Comparison of ENCODE assay signal across 24 mouse cellular contexts in genomic region chr14:11928545-11928944, GRCm38 (mm10).
A peak's percentile ranks its signal among the peaks of the same experiment; 100 is the strongest.
DNase-seq lines count a peak whose midpoint lies in the region; ATAC-seq and TF ChIP-seq lines count a peak whose summit lies in the region.
"Had no signal": no experiment of that assay in that cellular context is flagged by ENCODE, and none has a peak within 500 bp of the region (broad histone marks: within the 10 kb centered on the region; RNA-seq: fewer than 3 reads in every experiment).

No protein-coding gene starts in this region.

- H3K36me3 ChIP-seq in embryonic facial prominence, embryonic 11.5 days (replicated peaks; ENCODE audit: control insufficient read depth, insufficient read depth, low read depth, low read length) = no peaks in the 10 kb centered on the region
- no peaks in the 10 kb centered on the region; the same call in 1 of the 2 replicates for H3K36me3 ChIP-seq in embryonic facial prominence, embryonic 10.5 days (replicated peaks)
- H3K36me3 ChIP-seq in lung, postnatal 0 days (ENCODE audit: insufficient read depth, low read length) = no peaks in the 10 kb centered on the region
- H3K36me3 ChIP-seq in stomach, embryonic 16.5 days (ENCODE audit: control insufficient read depth, insufficient read depth, low read length) = no peaks in the 10 kb centered on the region
- no peaks in the 10 kb centered on the region for H3K36me3 ChIP-seq in stomach, postnatal 0 days (ENCODE audit: control insufficient read depth, insufficient read depth, low read length)
- H3K36me3 ChIP-seq: forebrain, embryonic 15.5 days; G1E; hindbrain, embryonic 10.5 days; intestine, embryonic 15.5 days; neural tube, embryonic 13.5 days had no signal

- H3K27me3 ChIP-seq in embryonic facial prominence, embryonic 11.5 days (ENCODE audit: control insufficient read depth, insufficient read depth, low read length) = no peaks in the 10 kb centered on the region
- no peaks in the 10 kb centered on the region for H3K27me3 ChIP-seq in embryonic facial prominence, embryonic 10.5 days (replicated peaks; ENCODE audit: low read depth, poor library complexity, severe bottlenecking)
- H3K27me3 ChIP-seq in lung, postnatal 0 days (replicated peaks; ENCODE audit: insufficient read depth, low read length) = no peaks in the 10 kb centered on the region
- H3K27me3 ChIP-seq in stomach, embryonic 16.5 days (ENCODE audit: control insufficient read depth, insufficient read depth, low read length) = no peaks in the 10 kb centered on the region
- H3K27me3 ChIP-seq in stomach, postnatal 0 days (ENCODE audit: control insufficient read depth, insufficient read depth, low read length) = no peaks in the 10 kb centered on the region
- H3K27me3 ChIP-seq: forebrain, embryonic 15.5 days; intestine, embryonic 15.5 days; neural tube, embryonic 13.5 days had no signal

- no peak for TF ChIP-seq CTCF in lung, postnatal 0 days (IDR thresholded peaks at IDR 0.05)
- no peak for TF ChIP-seq CTCF in stomach, postnatal 0 days (IDR thresholded peaks at IDR 0.05; ENCODE audit: low read depth)

- H3K4me2 ChIP-seq in embryonic facial prominence, embryonic 11.5 days (ENCODE audit: low read depth, low read length) = no peak overlapping the region
- no peak overlapping the region for H3K4me2 ChIP-seq in lung, postnatal 0 days (replicated peaks; ENCODE audit: low read depth, low read length)
- no peak overlapping the region for H3K4me2 ChIP-seq in stomach, embryonic 16.5 days (ENCODE audit: low read depth, low read length)
- no peak overlapping the region for H3K4me2 ChIP-seq in stomach, postnatal 0 days (replicated peaks; ENCODE audit: low read depth)
- H3K4me2 ChIP-seq: forebrain, embryonic 15.5 days; heart, embryonic 11.5 days; intestine, embryonic 15.5 days; liver, embryonic 11.5 days; neural tube, embryonic 13.5 days had no signal

- no peak for TF ChIP-seq EP300 in lung, postnatal 0 days (IDR thresholded peaks at IDR 0.05)
- no peak for TF ChIP-seq EP300 in stomach, postnatal 0 days (optimal IDR thresholded peaks at IDR 0.05)

- ATAC-seq in embryonic facial prominence, embryonic 11.5 days (replicated peaks; ENCODE audit: insufficient number of reproducible peaks, low FRiP score, low TSS enrichment, low read depth) = no peak
- ATAC-seq in lung, postnatal 0 days = peak; percentile 35; the same call in 1 of the 2 replicates
- peak; percentile 44 for ATAC-seq in stomach, embryonic 16.5 days (ENCODE audit: insufficient read depth, low FRiP score)
- no peak; the same call in 1 of the 2 replicates for ATAC-seq in stomach, postnatal 0 days (ENCODE audit: low FRiP score, low TSS enrichment)
- ATAC-seq in CD4-positive, CD25-positive, alpha-beta regulatory T cell, adult 4 months = no peak
- ATAC-seq: forebrain, embryonic 15.5 days; hindbrain, embryonic 16.5 days; intestine, embryonic 15.5 days; liver, postnatal 0 days had no signal

- peak; percentile 14 for DNase-seq in embryonic facial prominence, embryonic 11.5 days (ENCODE audit: low spot score)
- DNase-seq in embryonic facial prominence, embryonic 10.5 days (ENCODE audit: low spot score) = no peak
- no peak for DNase-seq in lung, postnatal 0 days (ENCODE audit: low spot score)
- DNase-seq in lung, postnatal 14 days = no peak
- DNase-seq in stomach, postnatal 0 days (ENCODE audit: low spot score) = no peak
- peak; percentile 8 for DNase-seq in retina, postnatal 7 days (ENCODE audit: low read depth, low spot score)
- DNase-seq: adrenal gland, postnatal 10 days; cerebellum, adult 9-11 months; gastrocnemius, postnatal 10 days; heart, postnatal 10 days; kidney, adult 8-10 months; kidney, postnatal 14 days; liver, postnatal 0 days had no signal

- 67% methylated on average over 2 of the region's 2 CpGs for WGBS in embryonic facial prominence, embryonic 11.5 days
- WGBS in embryonic facial prominence, embryonic 10.5 days = 61% methylated on average over 2 of the region's 2 CpGs
- 73% methylated on average over 2 of the region's 2 CpGs for WGBS in lung, postnatal 0 days
- 39% methylated on average over 2 of the region's 2 CpGs for WGBS in stomach, embryonic 16.5 days
- 47% methylated on average over 2 of the region's 2 CpGs for WGBS in stomach, postnatal 0 days

- no peak overlapping the region for H3K9ac ChIP-seq in embryonic facial prominence, embryonic 11.5 days (replicated peaks; ENCODE audit: low read length)
- no peak overlapping the region for H3K9ac ChIP-seq in lung, postnatal 0 days (replicated peaks; ENCODE audit: low read depth)
- H3K9ac ChIP-seq in stomach, embryonic 16.5 days (ENCODE audit: low read length) = no peak overlapping the region
- no peak overlapping the region for H3K9ac ChIP-seq in stomach, postnatal 0 days (ENCODE audit: low read length)
- H3K9ac ChIP-seq: forebrain, embryonic 15.5 days; intestine, embryonic 15.5 days; liver, postnatal 0 days; neural tube, embryonic 13.5 days had no signal

- no peaks in the 10 kb centered on the region for H3K9me3 ChIP-seq in embryonic facial prominence, embryonic 11.5 days (replicated peaks; ENCODE audit: control insufficient read depth, low read length)
- no peaks in the 10 kb centered on the region for H3K9me3 ChIP-seq in embryonic facial prominence, embryonic 10.5 days
- no peaks in the 10 kb centered on the region for H3K9me3 ChIP-seq in lung, postnatal 0 days (ENCODE audit: low read length)
- H3K9me3 ChIP-seq in stomach, embryonic 16.5 days (replicated peaks; ENCODE audit: control insufficient read depth, low read length) = no peaks in the 10 kb centered on the region
- 0 out of 2 replicates have a peak, but pooled peaks cover 1% of the 10 kb centered on the region for H3K9me3 ChIP-seq in stomach, postnatal 0 days (ENCODE audit: control insufficient read depth, low read length)
- H3K9me3 ChIP-seq: forebrain, embryonic 15.5 days; hindbrain, embryonic 10.5 days; intestine, embryonic 15.5 days had no signal

- no peaks in the 10 kb centered on the region for H3K4me1 ChIP-seq in embryonic facial prominence, embryonic 11.5 days (ENCODE audit: control insufficient read depth, insufficient read depth, low read length)
- no peaks in the 10 kb centered on the region for H3K4me1 ChIP-seq in embryonic facial prominence, embryonic 10.5 days
- H3K4me1 ChIP-seq in lung, postnatal 0 days (ENCODE audit: insufficient read depth, low read depth, low read length) = no peaks in the 10 kb centered on the region; the same call in 1 of the 2 replicates
- no peaks in the 10 kb centered on the region for H3K4me1 ChIP-seq in stomach, embryonic 16.5 days (ENCODE audit: control insufficient read depth, insufficient read depth, low read length)
- no peaks in the 10 kb centered on the region for H3K4me1 ChIP-seq in stomach, postnatal 0 days (replicated peaks; ENCODE audit: control insufficient read depth, insufficient read depth)
- H3K4me1 ChIP-seq: forebrain, embryonic 15.5 days; hindbrain, embryonic 10.5 days; intestine, embryonic 15.5 days had no signal

- no peak overlapping the region for H3K27ac ChIP-seq in embryonic facial prominence, embryonic 11.5 days (replicated peaks; ENCODE audit: low read depth, low read length)
- no peak overlapping the region for H3K27ac ChIP-seq in embryonic facial prominence, embryonic 10.5 days (replicated peaks)
- H3K27ac ChIP-seq in lung, postnatal 0 days (ENCODE audit: low read length) = no peak overlapping the region
- H3K27ac ChIP-seq in stomach, embryonic 16.5 days (ENCODE audit: low read length) = no peak overlapping the region
- H3K27ac ChIP-seq in stomach, postnatal 0 days (replicated peaks) = no peak overlapping the region
- H3K27ac ChIP-seq: forebrain, embryonic 15.5 days; hindbrain, embryonic 10.5 days; intestine, embryonic 15.5 days; neural tube, embryonic 13.5 days had no signal

- no peak overlapping the region for H3K4me3 ChIP-seq in embryonic facial prominence, embryonic 11.5 days (ENCODE audit: low read depth, low read length)
- no peak overlapping the region for H3K4me3 ChIP-seq in embryonic facial prominence, embryonic 10.5 days
- no peak overlapping the region for H3K4me3 ChIP-seq in lung, postnatal 0 days (ENCODE audit: low read depth, low read length)
- no peak overlapping the region for H3K4me3 ChIP-seq in stomach, embryonic 16.5 days (replicated peaks; ENCODE audit: low read length)
- H3K4me3 ChIP-seq in stomach, postnatal 0 days (ENCODE audit: low read depth, low read length) = no peak overlapping the region
- H3K4me3 ChIP-seq: forebrain, embryonic 15.5 days; hindbrain, embryonic 10.5 days; intestine, embryonic 15.5 days; myocyte; neural tube, embryonic 13.5 days had no signal

Comparison
In these comparisons a context has a peak if more than half of its experiments do, and no peak if none do; other contexts are left out.
1. ATAC-seq: peak in lung, postnatal 0 days (single experiment) and stomach, embryonic 16.5 days (single experiment); none in embryonic facial prominence, embryonic 11.5 days (single experiment), stomach, postnatal 0 days (single experiment) and CD4-positive, CD25-positive, alpha-beta regulatory T cell, adult 4 months (single experiment).
2. DNase-seq: peak in embryonic facial prominence, embryonic 11.5 days (single experiment) and retina, postnatal 7 days (single experiment); none in embryonic facial prominence, embryonic 10.5 days (single experiment), lung, postnatal 0 days (single experiment), lung, postnatal 14 days (single experiment) and stomach, postnatal 0 days (single experiment).